Mouse (Mus musculus) left cerebral cortex, adult 8-10 months (tissue): ENCODE measurements around the gene Fdxr. TPM values are rescaled to one million over a fixed set of nuclear protein-coding genes. Genes with fewer than 3 reads are reported as not detected.

Experiments
- DNase-seq, 2 experiments: peaks; one replicate each; pipeline ENCODE4 v3.0.0; 2022; ENCODE audit warnings: low spot score in 2 of 2
- total RNA-seq, 4 experiments: library from RNA; stranded (reverse); gene quantifications; 2 replicates each; pipeline ENCODE4 v1.2.4; 2022

The Fdxr gene
- total RNA-seq: 10 to 100 TPM; 15.1 to 20.1 (median 17.5) TPM

DNA sequence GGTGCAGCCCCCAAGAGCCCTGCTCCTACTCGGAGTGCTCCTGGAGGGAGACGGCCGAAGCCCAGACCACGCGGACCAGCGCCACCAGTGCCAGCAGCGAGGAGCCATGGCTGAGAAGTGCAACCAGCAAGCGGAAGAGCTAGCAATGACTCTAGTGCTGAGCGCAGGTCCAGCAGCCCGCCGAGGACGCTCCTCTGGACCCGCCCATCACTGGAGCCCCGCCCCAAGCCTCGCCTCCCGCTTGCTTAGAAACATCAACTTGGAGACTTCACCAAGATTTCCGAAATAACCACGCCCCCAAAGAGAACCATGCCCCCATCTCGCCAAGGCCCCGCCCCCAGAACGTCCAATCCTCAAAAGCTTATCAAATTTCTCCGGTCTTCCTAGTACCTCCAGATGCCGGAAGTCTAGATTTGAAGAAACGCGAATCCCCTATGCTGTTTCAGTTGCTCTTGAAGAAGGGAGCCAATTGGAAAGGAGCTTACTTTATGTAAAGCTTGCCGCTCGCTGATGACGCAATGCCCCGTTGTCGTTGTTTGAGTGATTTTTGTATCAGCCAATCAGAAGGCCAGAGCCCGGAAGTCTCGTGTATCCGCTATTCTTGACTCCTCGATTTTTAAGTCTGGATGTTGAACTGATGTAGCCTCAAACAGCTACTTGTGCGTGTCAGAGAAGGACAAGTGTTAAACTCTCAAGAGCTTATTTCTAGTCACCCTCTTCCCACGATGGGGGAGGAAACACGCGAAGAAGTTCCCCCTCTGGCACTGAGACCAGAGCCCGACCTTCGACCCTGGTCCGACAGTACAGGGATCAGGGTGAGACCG, at the start of gene Fdxr:
Fdxr (minus strand) TSS at position 271 of the 824 bp plus-strand sequence.
- peak; percentile 90 to 98 for DNase-seq

DNA sequence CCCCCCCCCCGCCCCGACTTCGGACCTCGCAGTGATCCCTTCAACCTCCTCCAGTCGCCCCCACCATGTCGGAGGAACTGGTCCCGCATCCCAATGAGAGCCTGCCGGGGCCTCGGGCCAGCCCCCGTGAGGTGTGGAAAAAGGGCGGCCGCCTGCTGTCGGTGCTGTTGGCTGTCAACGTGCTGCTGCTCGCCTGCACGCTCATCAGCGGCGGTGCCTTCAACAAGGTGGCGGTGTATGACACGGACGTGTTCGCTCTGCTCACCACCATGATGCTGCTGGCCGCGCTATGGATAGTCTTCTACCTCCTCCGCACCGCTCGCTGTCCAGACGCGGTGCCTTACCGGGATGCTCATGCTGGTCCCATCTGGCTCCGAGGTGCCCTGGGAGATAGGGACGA, 46.5 kb upstream of the Fdxr start:
- no peak for DNase-seq

DNA sequence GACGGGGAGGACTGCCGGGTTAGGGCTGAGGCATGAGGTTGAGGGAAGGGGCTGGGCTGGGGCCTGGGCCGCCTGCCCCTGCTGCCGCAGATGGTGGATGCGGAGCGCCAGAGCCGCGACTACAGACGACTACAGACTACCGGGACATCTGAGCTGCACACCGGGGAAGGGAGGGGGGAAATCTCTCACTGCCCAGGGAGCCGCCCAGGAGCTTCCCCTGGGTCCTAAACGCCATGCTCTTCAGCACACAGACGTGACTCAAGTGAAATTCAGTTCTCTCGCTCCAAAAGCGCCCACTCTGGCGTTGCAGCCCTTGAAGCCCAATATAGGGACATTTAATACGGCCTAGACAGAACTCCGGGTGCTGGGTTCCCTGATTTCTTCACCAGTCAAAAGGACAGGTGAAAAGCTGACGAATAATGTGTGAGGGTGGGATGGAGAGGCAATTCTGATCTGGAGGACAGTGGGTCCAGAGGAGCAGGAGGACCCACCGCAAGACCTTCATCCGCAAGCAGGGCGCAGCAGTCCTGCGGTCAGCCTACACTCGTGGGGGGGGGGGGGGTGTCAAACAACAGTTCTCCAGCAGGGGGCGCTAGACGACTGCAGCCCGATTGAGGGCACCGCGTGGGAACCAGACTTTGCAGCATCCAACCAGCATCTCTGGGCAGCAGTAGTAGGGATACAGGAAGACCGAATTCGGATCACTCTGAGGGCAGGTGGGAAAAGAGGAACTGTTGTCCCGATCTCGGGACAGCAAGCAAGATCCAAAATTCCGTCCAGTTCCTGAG, 45.2 kb upstream of the Fdxr start, which contains the start of gene Ush1g:
Ush1g (minus strand) TSS at position 136 of the 788 bp plus-strand sequence.
- DNase-seq: no peak

DNA sequence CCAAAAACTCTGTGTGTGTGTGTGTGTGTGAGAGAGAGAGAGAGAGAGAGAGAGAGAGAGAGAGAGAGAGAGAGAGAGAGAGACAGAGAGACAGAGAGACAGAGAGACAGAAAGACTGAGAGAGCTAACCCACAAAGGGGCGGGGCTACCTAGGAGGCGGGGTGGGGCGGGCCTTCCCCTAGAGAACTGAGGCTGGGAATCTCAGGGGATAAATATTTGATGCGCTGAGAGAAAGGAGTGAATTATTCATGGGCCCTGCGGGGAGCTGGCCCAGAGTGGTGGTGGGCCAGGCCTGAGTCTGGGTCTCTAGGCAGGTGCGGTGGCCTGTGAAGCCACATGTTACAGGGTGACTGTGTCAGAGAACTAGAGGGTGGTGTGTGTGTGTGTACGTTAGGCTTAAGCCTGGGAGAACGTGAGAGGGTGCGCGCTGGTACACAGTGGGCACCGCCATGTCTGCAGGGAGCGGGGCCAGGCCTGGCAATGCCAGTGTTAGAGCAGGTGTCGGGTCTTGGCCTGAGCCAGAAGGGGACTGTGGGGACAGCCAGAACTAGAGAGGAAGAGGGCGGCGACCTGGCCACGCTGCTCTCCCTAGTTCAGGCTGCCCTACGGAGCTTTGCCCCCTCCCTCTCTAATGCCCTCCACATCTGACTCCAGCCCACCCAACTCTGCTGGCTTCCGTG, 43.0 kb upstream of the Fdxr start:
- no peak for DNase-seq

DNA sequence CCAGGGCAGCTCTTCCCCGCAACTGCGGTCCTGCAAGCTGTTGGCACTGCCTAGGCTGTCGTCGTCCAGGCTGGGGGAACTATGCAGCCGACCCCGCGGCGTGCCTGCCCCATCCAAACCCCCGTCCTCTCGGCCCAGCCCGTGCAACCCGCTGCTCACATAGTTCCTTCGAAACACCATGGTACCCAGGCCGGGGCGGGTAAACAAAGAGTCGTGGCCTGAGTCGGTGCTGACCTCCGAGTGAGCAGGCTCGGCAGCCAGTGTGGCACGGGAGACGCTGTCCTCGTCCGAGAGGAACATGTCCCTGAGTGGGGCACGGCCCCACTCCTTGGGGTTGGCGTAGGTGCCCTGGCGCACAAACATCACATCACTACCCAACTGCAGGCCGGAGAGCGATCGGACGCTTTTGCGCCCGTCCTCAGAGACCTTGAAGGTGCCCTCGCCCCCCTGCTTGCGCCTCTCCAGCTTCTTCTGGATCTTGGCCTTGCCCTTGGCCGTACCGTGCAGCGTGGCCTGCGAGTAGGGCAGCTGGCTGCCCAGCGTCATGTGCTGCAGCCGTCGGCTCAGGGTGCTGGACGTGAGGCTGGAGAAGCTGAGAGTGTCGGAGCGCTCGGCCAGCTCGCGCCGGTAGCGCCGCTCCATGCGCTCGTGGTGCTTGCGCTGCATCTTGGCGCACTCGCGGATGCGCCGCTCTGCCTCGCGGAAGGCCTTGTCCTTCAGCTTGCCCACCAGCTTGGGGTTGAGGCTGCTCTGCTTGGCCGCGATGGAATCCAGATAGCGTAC, 41.6 kb upstream of the Fdxr start:
- no peak for DNase-seq

DNA sequence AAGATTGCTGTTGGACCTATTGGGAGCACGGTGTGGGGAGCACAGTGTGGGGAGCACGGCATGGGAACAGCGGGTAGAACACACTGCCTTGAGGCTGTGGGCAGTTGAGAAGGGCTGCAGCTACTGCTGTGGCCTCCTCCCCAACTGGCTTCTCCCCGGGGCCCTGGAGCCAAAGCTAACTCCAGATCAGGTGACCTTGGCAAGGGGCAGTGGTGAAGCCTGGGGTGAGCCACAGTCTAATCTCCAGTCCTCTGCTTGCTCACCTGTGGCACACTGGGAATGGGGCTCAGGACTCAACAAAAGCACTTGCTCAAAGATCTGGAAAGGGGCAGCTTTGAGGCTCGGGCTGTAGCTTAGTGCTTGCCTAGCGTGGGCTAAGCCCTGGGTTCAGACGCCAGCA, 40.4 kb upstream of the Fdxr start:
- DNase-seq: no peak

DNA sequence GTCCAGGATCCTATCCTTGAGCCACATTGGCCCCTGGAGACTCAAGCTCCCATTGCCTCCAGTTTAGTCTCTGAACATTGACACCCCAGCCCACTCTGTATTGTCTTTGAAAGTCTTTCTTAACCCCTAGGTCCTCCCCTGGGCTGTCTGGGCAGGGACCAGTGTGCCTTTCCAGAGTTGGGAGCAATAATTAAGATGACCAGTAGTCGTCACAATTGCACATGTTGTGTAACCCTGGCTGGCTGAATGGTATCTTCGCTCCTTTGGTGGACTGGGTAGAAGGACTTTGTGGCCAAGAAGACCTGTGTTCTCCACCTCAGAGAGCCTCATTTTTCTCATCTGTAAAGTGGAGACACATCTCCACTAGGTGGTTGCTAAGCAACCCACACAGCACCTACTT, 37.4 kb upstream of the Fdxr start:
- no peak for DNase-seq

DNA sequence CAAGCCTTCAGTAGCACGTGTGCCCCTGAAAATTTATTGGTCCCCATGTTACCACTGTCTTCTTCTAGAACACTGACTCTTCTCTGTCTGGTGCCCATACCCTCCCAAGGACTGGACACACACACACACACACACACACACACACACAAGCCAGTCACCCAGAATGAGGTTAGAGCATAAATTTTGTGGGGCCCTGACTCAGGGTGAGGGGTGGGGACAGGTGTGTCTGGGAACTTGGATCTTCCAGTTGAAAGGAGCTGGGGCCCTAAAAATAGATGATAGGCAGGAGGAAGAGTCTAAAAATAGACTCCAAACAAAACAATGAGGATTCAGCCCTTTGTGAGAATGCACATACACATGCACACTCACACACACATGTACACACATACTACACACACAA, 31.9 kb upstream of the Fdxr start:
- DNase-seq: no peak

DNA sequence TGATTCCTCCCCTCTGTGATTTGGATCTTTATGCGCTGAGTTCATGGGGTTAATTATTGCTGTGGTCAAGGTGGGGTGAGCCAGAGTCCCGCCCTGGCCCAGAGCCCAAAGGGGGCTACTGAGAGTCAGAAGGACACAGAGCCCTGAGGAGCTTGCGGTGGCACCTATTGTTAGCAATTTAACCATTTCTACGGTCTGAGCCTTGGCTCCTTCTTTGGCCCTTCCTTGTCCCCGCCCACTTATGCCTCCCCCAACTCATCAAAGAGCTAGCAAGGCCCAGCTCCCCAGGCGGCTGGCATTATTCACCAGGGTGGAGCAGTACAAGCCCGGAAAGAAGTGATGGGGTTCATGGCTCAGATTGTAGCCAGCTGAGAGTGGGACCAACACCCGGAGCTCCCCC, 30.0 kb upstream of the Fdxr start, which contains the start of gene Otop2:
Otop2 (plus strand) TSS at position 301 of the 400 bp plus-strand sequence.
- no peak for DNase-seq

DNA sequence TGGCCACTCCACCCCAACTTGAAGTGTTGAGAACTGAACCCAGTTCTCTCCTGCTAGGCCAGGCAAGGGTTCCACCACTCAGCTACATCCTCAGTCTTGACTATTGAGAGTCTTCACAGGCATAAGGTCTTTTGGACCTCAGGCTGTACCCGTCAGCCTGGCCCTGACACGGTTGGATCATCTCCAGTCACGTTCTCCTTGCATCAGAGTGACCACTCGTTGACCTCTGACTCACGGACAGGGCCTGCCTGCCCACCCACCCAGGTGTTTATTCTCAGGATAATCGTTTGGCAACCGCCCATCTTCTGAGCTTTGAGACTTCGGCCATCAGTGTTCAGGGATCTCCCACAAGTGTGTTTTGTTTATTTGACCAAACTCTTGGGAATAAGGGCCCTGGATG, 26.3 kb upstream of the Fdxr start:
- no peak for DNase-seq

DNA sequence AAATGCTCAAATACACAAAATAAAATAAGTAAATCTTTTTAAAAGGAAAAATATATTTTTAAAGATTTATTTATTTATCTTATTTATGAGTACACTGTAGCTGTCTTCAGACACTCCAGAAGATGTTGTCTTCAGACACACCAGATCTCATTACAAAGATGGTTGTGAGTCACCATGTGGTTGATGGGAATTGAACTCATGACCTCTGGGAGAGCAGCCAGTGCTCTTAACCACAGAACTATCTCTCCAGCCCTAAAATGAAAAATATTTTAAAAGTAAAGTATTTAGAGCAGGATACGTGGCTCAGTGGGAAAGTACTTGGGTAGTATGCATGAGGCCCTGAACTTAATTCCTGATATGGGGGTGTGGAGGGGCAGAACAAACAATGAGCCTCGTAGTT, 24.5 kb upstream of the Fdxr start:
- DNase-seq: no peak

DNA sequence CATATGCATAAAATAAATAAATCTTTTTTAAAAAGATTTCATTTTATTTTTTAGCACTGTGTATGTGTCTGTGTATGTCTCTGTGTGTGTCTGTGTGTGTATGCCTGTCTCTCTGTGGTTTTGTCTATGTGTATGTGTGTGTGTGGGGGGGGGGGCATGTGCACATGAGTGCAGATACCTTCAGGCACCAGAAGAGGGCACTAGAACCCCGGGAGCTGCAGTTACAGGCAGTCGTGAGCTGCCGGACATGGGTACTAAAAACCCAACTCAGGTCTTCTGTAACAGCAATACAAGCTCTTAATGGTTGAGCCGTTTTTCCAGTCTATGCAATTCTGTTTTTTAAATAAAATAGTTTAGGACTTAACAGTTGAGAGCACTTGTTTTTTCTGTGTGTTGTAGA, 23.9 kb upstream of the Fdxr start:
- DNase-seq: no peak

DNA sequence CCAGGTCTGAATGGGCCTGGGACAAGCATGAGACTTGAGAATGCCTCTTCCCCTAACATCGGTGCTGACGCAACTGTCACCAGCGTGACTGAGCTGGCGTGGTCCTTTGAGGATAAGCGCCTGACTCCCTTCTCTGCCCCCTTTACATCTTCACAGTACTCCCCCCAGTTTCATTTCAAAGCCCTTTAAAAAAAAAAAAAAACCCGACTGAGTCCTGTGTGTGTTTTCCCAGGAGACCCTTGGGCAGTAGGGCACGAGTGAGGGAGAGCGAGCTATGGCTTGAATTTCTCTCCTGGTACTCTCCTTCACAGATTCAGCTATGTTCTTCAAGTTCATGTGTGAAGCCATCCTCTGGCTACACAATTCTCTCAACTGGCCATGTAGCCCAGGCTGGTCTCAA, 21.3 kb upstream of the Fdxr start:
- DNase-seq: no peak

DNA sequence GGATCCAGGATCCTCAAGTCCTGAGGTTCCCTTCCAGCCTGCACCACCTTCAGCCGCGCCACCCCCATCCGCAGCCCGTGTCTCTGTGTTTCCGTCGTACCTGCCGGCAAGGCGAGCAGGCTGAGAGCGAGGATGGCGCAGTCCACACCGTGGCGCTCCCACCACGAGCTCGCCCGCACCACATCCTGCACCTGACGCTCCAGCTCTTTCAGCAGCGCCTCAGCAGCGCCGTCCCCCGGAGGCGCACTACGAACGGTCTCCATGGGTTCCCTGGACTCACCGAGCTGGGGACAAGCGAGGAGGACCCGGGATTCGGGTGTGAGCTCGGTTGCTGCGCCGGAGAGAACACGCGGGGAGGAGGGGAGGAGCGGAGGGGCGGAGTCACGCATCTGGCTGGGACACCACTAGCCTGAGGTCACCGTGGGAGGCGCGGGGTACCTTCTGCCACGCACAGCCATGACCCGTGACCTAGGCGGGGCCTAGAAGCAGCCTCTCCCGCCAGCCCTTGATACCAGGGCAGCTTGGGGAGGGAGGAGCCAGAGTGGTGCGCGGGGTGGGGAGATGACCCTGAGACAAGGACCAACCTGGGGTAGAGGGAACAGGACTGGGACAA, 20.5 kb upstream of the Fdxr start, which contains the start of gene Fads6:
Fads6 (minus strand) TSS at position 450 of the 613 bp plus-strand sequence.
- peak; percentile 64 to 85 for DNase-seq

DNA sequence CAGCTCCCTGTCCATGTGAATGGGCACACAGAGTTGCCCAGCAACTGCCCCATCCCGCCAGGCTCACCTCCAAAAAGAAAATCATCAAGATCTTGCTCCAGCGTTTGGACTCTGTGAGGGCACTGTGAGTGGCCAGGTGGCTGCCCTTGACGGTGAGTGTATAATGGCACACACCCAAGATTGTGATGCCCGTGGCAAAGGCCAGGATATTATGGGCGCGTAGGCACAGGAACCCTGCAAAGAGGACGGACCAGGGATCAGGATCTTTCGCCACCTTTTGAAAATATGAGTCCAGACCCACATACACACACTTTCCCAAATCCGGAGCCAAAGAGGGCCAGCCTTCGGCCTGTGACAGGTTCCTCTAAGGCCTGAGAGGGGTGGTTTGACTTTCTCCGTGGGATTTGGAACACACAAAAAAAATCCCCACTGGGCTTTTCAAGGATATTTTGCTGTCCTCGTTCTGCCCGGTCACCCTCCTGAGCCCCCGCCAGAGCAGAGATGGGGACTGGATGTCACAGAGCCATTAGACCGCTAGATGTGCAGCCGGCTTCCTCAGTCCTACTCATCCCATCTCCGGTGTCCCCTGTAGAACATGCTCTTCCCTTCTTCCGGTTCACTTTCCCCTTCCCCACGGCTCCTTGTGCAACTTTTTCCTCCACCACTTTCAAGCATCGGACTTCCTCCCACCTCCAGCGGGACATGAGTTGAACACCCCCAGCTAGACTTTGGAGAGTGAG, 19.8 kb upstream of the Fdxr start:
- DNase-seq: no peak

DNA sequence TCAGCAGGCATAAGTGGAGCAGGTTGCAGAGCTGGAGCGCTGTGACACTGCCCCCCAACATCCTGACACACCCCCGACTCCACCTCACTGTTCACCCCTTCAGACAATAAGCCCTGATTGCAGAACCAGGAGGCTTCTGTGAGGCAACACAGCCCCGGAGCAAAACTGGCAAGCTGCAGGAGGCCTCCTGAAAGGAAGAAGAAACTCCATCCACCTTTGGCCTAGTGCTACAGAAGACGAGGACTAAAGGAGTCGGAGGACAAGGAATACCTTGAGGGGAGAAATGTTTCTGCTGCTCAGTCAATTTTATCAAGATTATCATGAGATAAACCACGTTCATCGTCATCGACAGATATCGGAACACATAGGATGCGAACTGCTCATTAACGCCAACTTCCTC, 19.1 kb upstream of the Fdxr start:
- DNase-seq: no peak

DNA sequence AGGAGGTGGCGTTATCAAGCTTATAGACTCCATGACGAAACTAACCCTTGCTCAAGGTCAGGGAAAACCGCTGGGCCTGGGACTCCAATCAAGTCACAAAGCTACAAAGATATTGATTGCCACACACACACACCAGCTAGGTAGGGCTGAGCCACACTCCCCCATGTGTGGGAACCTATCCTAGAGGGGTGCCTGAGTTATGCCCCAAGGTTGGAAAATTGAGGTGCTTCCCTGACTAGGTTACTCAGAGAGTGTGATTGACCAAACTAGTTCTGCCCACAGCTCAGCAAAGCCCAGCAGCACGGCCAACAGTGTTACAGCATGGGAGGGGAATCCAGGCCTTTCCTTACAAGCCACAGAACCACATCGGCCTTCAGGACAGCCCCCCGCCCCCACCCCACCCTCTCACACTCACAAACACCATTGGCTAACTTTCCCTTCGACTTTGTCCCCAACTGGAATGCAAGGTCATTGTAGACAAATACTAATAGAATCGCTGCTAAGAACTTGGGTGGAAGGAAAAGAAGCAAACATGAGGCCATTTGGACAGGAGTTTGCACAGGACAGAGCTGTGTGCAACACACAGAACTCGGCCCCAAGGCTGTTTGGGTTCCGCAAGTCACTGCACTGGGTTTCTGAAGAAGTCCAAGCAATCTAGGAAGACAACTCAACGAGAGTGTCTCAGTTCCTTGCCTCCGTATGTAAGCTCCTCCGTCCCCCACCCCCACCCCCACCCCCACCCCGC, 16.0 kb upstream of the Fdxr start:
- DNase-seq: no peak

DNA sequence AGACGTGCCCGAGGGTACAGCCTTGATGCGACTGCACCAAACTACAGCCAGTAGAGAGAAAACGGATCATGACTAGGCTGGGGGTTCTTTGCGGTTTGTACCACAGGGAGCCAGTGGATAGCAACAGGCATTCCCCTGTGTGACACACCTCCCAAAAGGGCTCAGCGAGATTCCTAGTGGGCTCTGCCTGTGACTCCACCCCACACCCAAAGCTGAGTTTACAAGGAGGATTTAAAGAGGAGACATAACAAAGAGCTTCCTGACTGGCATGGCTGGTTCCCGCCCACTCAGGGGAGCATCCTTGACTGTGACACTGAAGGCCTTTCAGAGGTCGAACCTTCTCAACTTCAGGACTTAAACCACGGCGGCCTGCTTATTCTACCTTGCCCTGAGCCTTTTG, 14.7 kb upstream of the Fdxr start:
- no peak for DNase-seq

DNA sequence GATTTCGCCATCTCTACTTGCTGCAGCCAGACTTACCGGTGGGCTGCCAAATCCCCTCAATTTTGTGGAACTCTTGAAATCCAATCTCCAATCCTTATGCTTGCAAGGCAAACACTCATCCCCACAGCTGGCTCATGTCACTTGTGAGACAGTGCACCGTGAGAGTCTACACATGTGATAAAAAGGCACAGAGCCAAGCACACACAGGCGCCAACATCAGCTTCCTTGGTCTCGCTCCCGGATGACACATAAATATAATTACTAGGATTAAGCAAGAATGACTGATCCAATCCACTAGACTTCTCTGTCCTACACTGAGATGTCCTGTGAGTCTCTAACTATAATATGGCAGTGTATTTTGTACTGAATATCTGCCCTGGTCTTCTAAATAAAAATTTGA, 14.1 kb upstream of the Fdxr start:
- DNase-seq: no peak
